Mouse (Mus musculus) ES-E14 (cell line): ENCODE measurements around the gene C1qtnf6.

ENCODE experiments used
- CHD2 ChIP-seq: IDR thresholded peaks from 2 replicates; pipeline ENCODE4 v1.6.1; 2014; ENCODE audit warnings: mild to moderate bottlenecking, low read depth, low read length, inconsistent platforms
- HCFC1 ChIP-seq: IDR thresholded peaks from 2 replicates; pipeline ENCODE4 v1.6.1; 2012; ENCODE audit warnings: low read length, inconsistent platforms, borderline replicate concordance; ENCODE audit not compliant: insufficient read depth
- MAFK ChIP-seq: IDR thresholded peaks from 2 replicates; pipeline ENCODE4 v1.6.1; 2014; ENCODE audit warnings: mild to moderate bottlenecking, low read depth, low read length, inconsistent platforms; ENCODE audit not compliant: insufficient read depth
- ZC3H11A ChIP-seq: IDR thresholded peaks from 2 replicates; pipeline ENCODE4 v1.6.1; 2012; ENCODE audit warnings: low read depth, mild to moderate bottlenecking, inconsistent platforms, low read length, borderline replicate concordance
- ZNF384 ChIP-seq: IDR thresholded peaks from 2 replicates; pipeline ENCODE4 v1.6.1; 2012; ENCODE audit warnings: low read depth, low read length, inconsistent platforms

- TF ChIP-seq HCFC1 = no peak
- no peak for TF ChIP-seq ZNF384
- no peak for TF ChIP-seq CHD2
- no peak for TF ChIP-seq ZC3H11A
- TF ChIP-seq MAFK = no peak
Observed at GRCm38 (mm10) chr15:78479470-78479869, 51.7 kb downstream of the C1qtnf6 start.
